Mouse (Mus musculus) heart, adult 9 months (tissue): ENCODE results near the gene Faf2.
A peak's percentile ranks its signal among the peaks of the same experiment; 100 is the strongest.

Experiments
- DNase-seq, 2 experiments: peaks; one replicate each; pipeline ENCODE4 v3.0.0; 2022; ENCODE audit warnings: low spot score in 2 of 2

Faf2 gene

GRCm38 (mm10) chr13:54621155-54621932 is at the start of gene Faf2:
Gene Faf2 (plus strand): TSS chr13:54621784.
- DNase-seq = peak; percentile 96 to 97

GRCm38 (mm10) chr13:54572621-54573020 is 49.0 kb upstream of the Faf2 start:
- DNase-seq = no peak

DNA sequence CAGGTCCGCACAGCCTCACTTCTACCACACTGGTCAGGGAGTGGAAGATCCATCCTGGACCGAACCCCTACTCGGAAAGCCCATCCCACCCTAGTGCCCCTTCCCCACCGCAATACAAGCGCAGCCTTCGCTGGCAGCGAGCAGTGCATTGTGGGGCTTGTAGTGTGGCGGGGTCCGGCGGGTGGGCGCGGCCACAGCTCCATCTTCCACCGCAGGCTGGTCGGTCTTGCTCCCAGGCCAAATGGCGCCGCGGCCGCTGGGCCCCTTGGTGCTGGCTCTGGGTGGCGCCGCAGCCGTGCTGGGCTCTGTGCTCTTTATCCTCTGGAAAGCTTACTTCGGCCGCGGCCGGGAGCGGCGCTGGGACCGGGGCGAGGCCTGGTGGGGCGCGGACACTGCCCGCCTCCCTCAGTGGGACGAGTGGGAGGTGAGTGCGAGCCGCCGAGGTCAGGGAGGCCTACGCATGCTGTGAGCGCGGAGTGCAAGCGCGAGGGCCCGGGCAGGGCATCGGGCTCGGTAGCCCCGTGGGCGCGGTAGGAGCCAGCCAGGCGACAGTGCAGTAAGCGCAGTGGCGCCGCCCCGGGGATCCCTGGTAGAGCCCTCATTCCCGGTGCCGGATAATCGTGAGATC is 46.6 kb upstream of the Faf2 start, which contains the start of gene Arl10:
TSS of gene Arl10 (plus strand) at position 162 of the 628 bp plus-strand sequence.
- DNase-seq = peak; percentile 75 to 76

DNA sequence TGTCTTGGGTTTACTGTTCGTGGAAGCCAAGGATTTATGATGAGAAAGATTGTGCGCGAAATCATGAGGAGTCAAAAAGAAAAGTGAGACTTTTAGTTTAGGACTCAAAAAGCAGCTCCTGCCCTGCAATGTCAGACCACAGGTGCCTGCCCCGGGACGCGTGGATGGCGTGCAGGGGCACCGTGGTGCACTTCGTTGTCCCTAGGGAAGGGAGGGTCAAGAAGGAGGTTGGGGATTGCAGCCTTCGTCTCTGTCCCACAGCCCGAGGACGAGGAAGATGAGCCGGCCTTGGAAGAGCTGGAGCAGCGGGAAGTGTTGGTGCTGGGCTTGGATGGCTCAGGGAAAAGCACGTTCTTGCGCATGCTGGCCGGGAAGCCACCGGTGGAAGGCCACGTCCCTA is 46.1 kb upstream of the Faf2 start:
- no peak for DNase-seq

- peak; percentile 20 to 49 for DNase-seq
Measured at GRCm38 (mm10) chr13:54577652-54578507, 43.7 kb upstream of the Faf2 start.

DNA sequence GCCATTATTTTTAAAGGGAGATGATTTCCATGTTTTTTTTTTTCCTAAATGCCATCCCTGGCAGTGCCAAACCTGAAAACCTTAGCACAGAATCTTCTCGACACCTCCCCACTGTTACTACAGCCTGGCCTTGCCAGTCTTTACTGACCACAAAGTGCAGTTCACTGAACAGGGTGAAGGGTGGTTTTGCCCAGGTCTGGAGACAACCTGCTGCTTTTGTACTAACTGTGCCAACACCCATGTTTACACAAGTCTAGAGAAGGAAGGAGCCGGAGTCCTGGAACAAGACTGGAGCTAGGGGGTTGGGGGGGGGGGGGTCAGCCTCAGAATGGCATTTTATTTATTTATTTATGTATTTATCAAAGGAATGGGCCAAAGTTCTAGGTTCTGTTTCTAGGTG is 40.2 kb upstream of the Faf2 start:
- no peak for DNase-seq

GRCm38 (mm10) chr13:54582126-54582525 is 39.5 kb upstream of the Faf2 start:
- no peak for DNase-seq

GRCm38 (mm10) chr13:54582860-54583259 is 38.7 kb upstream of the Faf2 start:
- no peak for DNase-seq

- DNase-seq = no peak
Measured at GRCm38 (mm10) chr13:54585831-54586230, 35.8 kb upstream of the Faf2 start.

DNA sequence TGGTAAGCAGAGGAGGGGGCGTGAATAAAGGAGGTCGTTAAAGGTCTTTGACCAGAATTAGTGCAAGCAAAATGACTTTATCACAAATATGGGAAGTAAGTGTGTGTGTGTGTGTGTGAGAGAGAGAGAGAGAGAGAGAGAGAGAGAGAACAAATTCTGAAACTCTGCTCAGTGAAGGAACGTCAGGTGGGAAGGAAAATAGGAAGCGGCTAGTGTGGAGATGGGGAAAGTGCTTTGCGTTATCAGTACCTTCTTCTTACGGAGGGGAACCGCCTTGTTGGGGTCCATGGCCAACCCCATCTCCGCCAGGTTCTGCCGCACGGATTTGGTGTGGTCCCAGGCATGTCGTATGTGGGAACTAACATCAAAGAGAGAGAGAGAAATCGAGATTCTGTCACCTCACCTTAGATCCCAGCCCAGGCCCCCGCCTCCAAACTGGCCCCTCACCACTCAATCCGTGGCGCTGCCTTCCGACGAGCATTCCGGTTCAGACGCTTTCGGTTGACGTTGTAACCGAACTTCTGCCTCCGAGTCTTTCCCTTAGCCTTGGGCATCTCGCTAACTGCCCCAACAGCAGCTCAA is 32.1 kb upstream of the Faf2 start:
- DNase-seq = no peak

DNA sequence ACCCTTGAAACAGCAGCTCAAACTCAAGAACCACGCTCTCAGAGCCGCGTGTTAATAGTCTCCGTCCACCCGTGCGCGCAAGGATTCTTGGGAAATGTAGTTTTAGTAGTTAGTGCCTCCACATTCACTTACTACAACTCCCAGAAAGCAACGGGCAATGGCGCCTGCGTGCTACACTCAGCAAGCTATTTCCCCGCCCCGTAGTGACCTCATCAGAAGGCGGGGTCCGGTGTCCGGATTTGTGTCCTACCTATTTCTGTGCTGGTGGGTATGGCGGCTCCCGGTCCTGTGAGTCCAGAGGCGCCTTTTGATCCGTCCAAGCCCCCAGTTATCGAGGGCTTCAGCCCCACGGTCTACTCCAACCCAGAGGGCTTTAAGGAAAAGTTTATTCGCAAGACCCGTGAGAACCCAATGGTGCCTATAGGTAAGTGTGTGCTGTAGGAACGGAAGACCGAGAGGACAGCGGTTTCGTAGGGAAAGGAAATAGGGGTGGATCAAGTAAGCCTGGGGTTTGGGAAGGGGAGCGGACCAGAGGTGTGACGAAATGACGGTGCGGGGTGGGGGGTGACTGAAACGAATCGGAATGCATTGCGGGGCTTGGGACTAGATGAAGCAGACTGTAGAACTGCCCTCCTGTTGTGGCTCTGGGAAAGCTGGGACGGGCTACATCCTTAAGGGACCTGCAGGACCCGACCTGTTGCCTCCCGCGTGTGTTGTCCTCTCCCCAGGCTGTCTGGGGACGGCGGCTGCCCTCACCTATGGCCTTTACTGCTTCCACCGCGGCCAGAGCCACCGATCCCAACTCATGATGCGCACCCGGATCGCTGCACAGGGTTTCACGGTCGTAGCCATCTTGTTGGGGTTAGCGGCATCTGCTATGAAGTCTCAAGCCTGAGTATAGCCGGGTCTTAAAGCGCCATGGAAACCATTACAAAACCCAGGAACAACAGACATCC is 31.3 kb upstream of the Faf2 start, which contains the start of the genes Nop16 and Higd2a:
TSS of gene Nop16 (minus strand) at position 95 of the 956 bp plus-strand sequence.
TSS of gene Higd2a (plus strand) at position 212 of the 956 bp plus-strand sequence.
- peak; percentile 96 to 98 for DNase-seq

GRCm38 (mm10) chr13:54591776-54592356 is 29.7 kb upstream of the Faf2 start:
- no peak for DNase-seq

DNA sequence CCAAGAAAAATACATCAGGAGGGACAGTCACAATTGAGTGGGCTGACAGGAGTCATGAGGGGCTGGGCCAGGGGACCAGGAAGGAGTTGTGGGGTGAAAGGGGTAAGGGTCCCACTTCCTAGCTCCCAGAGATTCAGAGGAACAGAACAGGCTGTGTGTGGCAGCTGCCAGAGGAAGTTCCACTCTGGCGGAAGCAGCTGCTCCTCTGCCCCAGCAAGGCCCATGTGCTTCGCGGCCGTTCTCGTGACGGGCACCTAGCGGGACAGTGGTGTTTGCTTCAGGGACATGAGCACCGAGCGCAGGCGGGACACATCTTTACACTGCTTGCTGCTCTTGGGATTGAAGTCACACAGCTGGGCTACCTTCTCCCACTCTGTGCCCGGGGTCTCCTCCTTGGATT is 28.0 kb upstream of the Faf2 start:
- DNase-seq = no peak

GRCm38 (mm10) chr13:54596107-54596690 is 25.4 kb upstream of the Faf2 start:
- DNase-seq = peak in 1 of 2 experiments; percentile 28

DNA sequence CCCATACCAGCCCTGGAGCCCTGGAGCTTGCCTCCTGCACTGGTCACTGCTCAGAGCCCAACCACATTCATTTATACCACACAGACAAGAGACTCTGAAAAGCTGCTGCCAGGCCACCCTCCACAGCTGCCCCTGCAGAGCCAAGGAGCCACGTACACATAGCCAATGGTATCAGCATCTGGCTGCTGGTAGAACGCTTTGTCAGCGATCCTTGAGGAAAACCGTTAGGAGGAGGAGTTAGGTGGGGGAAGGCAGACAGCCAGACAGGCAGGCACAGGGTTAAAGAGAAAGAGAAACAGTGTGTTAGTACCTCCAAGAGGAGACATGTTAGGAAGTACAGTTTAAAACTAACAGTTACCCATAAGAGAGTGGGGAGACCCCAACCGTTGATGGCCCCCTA is 24.7 kb upstream of the Faf2 start:
- no peak for DNase-seq

DNA sequence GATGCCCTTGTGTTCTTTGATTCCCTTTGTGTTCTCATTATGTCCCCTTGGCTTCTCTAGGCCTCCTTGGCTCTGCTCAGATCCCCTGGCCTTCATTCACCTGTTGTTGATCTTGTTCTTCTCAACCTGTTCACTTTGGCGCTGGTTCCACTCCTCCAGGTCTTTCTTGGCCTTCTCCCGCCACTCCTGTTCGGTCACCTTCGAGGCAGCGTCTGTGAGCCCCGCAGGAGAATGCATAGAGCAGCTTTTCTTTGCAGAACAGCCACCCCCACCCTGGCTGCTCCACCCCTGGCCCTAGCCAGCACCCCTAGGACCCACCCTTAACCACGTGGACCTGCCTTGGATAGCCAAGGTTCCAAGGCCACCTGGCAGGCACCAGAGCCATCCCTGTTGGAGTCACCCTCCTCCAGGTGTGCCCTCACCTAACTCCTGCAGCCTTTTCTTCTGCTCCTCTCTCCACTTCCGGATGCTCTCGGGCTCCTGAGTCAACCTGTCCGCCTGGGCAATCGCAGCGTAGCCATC is 22.9 kb upstream of the Faf2 start:
- no peak for DNase-seq

- DNase-seq = no peak
Measured at GRCm38 (mm10) chr13:54602639-54603111, 18.9 kb upstream of the Faf2 start.

DNA sequence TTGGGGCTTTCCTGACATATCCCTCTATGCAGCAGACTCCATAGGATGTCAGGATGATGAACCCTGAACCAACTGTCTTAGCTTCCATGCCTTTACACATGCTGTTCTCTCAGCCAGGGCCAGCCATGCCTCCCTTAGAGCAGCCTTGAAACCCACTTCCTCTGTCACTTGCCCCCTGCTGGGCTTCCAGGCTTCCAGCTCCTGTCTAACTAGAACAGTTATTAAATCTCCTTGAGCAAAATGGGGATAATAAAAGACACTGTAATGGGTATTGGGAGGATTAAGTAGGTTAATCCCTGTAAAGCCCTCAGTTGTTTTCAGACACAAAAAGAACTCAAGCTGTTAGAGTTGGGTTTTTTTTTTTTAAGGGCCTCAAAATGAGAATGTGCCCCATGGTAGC is 18.1 kb upstream of the Faf2 start:
- DNase-seq = no peak

- no peak for DNase-seq
Measured at GRCm38 (mm10) chr13:54604221-54604620, 17.4 kb upstream of the Faf2 start.
